Mouse (Mus musculus): ENCODE results near the gene Bckdhb. TPM values are rescaled to one million over a fixed set of nuclear protein-coding genes. Genes with fewer than 3 reads are reported as not detected.
"Not testable (repeated sequence)": the region's sequence is repeated elsewhere in the genome, so short reads cannot be mapped to it uniquely, and the experiment has no call there.

Gene Bckdhb
- total RNA-seq, 2 experiments from 2014 or later, result 91.8 to 106 TPM

GRCm38 (mm10) chr9:83963296-83963695, 38.4 kb downstream of the Bckdhb start:
- no peak for DNase-seq

GRCm38 (mm10) chr9:83964376-83964775, 39.4 kb downstream of the Bckdhb start:
- peak; percentile 34 to 60 for DNase-seq

DNA sequence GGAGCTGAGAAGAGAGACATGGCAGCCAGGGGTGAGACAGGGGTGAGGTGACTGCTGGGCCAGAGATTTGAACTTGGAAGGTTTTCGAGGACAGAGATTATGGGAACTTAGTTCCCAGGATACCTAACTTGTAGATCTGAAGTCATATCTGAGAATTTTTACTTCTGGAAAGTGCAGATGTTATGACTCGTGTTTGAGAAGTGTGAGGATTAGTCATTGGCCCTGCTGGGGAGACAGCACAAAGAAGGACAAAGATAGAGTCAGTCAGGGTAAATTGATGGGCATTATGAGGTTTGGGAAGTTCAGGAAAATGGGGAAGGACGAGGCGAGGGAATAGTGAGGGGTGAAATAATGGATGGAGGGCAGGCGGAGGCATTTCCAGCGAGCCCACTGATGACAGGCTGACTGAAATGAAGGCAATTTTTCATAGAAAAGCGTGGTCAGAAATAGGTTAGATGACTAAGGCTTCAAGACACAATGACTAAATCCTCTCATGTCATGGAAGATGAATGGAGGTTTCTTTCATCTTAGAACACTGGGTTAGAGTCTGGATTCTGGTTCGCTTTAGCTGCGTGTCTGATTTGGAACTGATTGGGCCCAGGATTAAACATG, 42.6 kb downstream of the Bckdhb start:
- no peak for DNase-seq

DNA sequence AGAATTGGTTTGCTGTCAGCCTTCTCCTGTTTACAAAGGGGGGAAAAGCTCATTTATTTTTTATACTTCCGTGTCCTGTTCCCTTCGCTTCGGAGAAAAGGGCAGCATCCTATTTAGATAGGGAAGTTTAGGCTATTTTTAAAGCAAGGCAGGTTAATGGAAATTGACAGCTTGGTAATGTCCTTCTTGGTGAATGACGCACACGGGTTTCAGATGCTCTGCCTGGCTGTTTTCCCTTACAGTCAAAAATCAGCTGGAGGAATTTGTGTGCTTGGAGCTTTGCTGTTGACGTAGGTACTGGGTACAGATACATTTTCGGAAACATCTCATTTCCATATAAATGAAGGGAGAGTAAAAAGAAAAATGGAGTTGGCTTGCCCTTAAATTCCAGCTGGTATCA, 44.4 kb downstream of the Bckdhb start:
- DNase-seq, result peak; percentile 9 to 14

GRCm38 (mm10) chr9:83973467-83973866, 48.5 kb downstream of the Bckdhb start:
- no peak for DNase-seq

DNA sequence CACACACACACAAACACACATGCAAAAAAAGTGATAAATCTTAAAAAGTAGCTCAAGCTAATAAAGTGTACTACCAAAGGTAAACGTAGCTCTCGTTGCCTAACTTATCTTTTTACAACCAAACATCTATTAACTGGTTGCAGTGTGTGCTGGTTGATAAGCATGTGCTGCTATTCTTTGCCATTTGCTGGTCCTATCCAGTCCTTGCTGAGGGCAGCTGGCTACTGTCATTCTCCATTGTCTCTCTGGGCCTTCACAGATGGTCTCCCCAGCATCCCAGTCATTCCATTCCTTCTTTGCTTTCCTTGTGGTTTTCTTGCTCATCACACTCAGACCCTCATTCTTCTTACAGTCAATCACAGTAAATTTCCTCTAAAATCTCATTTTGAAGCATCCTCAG, 50.9 kb downstream of the Bckdhb start:
- no peak for DNase-seq

- no peak for DNase-seq
Measured at GRCm38 (mm10) chr9:83981234-83981633, 56.3 kb downstream of the Bckdhb start.

- no peak for DNase-seq
Measured at GRCm38 (mm10) chr9:84008961-84009360, 84.0 kb downstream of the Bckdhb start.

DNA sequence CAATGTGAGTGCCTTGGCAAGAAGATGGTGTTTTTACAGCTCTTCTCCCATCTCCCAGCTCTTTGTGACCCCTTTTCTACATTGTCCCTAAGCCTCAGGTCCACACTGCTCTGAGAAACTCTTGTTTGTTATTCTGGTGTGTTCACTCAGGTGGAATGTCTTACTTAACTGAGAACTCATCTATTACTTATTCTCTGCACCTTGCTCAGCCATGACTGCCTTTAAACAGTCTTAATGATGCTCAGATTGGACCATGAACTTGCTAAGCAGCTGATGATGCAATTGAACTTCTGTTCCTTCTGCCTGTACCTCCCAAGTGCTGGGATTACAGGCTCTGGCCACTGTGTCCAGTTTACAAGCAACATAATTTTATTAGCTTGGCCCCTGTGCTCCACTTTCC, 86.2 kb downstream of the Bckdhb start:
- DNase-seq, result no peak

- not testable (repeated sequence) for DNase-seq
Measured at GRCm38 (mm10) chr9:84018141-84018540, 93.2 kb downstream of the Bckdhb start.

GRCm38 (mm10) chr9:84019627-84020026, 94.7 kb downstream of the Bckdhb start:
- peak; percentile 10 to 19 for DNase-seq

- no peak for DNase-seq
Measured at GRCm38 (mm10) chr9:84021189-84021588, 96.2 kb downstream of the Bckdhb start.

DNA sequence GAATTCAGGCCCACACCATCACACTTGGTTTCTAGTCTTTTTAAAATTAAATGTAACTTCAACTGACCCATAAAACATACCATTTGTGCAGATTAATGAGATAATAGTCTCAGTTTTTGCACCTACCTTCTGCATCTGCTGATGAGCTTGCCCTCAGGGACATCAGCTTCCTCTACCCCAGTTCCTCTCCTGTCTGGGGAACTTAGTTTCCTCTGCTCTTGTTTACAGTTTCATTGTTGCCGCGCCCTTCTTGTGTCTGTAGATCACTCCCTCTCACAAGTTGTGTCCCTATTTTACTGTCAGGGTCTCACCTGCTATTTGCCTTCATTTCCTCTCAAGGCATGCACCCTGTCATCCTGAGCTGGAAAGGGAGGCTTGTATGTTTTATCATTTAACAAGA, 103.2 kb downstream of the Bckdhb start:
- peak in 1 of 2 experiments; percentile 5 for DNase-seq

- DNase-seq, result no peak
Measured at GRCm38 (mm10) chr9:84030691-84031290, 105.8 kb downstream of the Bckdhb start.

DNA sequence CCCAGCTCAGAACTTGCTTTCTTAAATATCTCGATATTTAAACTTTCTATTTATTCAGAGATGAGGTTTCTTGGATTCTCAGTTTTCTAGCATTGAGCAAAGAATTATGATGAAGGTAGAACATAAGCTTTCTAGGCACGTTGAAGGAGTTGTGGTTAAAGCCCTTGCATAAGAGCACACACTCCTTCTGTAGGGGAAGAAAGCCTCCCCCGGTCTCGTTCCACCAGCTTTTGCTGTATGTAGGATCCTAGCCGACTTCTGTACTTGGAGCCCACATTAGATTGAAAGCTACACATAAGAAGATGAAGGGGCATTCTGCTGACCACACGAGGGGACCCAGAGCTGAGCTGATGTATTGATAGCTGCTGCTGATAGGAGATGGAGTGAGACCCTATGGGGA, 106.5 kb downstream of the Bckdhb start:
- no peak for DNase-seq

GRCm38 (mm10) chr9:84032669-84033341, 107.9 kb downstream of the Bckdhb start:
- DNase-seq, result peak; percentile 51 to 57

GRCm38 (mm10) chr9:84036046-84036445, 111.1 kb downstream of the Bckdhb start:
- DNase-seq, result no peak

GRCm38 (mm10) chr9:84037224-84037623, 112.3 kb downstream of the Bckdhb start:
- DNase-seq, result no peak

- no peak for DNase-seq
Measured at GRCm38 (mm10) chr9:84038946-84039345, 114.0 kb downstream of the Bckdhb start.

- no peak for DNase-seq
Measured at GRCm38 (mm10) chr9:84040376-84040775, 115.4 kb downstream of the Bckdhb start.

DNA sequence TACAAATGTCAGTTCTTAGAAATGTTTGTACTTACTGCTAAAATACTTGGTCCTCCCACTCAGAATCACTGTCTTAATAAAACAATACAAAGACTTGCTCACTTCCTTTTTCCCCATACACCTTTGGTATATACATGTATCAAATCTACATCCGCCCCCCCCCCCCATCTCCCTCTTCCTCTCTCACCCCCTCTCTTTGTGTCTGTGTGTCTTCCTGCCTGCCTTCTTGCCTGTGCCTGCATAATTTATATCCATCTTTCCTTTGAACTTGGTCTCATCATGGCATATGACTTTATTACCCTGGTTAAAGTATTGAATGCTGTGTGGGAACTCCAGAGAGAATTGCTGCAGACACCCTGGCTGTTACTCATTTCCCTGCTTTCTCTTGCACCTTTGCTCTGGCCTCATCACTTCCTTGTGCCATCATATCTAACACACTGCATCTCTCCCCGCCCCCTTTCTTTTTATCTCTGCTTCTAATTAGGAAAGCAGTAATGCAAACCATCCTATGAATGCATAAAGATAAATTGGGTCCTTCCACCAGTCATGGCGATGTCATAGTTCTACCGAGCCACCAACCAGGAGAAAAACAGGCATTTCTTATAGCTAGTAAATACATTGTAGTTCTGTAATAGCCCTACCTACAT, 116.8 kb downstream of the Bckdhb start:
- DNase-seq, result no peak

DNA sequence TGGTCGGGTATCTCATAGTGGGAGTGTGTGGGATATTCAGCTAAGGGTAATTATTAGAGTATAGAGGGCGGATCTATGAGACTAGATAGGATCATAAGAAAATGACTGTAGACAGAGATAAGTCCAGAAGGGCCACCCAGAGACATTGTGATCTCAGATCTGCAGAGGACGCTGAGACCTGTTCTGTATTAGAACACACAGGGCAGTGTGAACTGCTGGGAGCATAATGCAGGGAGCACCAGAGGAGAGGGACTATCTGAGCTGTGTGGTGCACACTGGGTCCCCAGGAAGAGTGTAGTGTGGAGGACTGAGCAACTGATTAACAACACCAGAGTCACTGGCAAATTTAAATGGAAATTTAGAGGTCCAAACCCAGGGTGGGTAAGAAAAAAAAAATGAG, 117.6 kb downstream of the Bckdhb start:
- DNase-seq, result no peak

GRCm38 (mm10) chr9:84044136-84044535, 119.2 kb downstream of the Bckdhb start:
- no peak for DNase-seq
